Mouse (Mus musculus) gastrocnemius, adult 8-10 months (tissue): ENCODE data around the gene Tmem211. TPM values are rescaled to one million over a fixed set of nuclear protein-coding genes. Genes with fewer than 3 reads are reported as not detected.

Source experiments
- DNase-seq, 2 experiments: peaks; one replicate each; pipeline ENCODE4 v3.0.0; 2022; ENCODE audit warnings: low spot score in 2 of 2
- total RNA-seq, 4 experiments: library from RNA; stranded (reverse); gene quantifications; 2 replicates each; pipeline ENCODE4 v1.2.4; 2022

The Tmem211 gene
- total RNA-seq = not detected

DNA sequence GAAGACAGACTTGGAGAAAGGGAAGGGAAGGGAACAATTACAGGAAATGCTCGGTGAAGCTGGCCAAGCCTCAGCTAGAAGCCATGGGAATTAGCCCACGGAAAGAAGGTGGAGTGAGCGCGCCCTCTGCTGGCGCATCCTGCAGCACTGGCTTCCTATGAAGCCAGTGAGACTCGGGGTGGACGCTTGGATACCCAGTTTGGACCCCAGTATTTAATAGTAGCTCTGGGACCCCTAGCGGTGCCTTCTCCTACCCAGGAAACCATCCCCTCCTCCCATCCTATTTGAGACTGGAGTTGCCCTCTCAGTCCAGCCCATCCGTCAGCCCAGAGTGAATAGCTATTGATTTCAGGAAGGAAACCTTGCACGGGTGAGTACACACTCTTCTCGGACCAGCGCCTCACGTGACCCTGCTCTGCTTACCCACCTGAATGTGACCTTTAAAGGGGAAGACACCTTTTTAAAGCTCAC is at the start of gene Tmem211:
TSS of gene Tmem211 (plus strand) at position 278 of the 471 bp plus-strand sequence.
- DNase-seq = peak; percentile 71 to 72

DNA sequence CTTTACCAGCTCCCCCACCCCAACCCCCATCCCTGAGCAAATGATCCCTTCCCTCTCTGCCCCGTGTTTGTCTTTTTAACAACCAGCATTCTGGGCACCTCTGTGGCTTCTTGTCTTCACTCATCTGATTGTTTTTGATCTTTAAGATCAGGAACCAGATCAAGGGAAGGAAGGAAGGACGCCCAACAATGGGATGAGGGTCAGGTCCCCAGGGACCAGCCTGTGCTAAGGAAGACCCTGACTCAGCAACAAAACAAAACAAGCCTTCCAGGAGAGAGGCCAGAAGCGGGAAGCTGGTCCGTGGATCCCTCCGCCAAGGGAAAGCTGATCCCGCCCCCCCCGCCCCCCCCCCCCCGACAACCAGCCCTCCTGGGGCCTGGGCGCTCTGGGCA is 47.3 kb upstream of the Tmem211 start:
- no peak for DNase-seq

DNA sequence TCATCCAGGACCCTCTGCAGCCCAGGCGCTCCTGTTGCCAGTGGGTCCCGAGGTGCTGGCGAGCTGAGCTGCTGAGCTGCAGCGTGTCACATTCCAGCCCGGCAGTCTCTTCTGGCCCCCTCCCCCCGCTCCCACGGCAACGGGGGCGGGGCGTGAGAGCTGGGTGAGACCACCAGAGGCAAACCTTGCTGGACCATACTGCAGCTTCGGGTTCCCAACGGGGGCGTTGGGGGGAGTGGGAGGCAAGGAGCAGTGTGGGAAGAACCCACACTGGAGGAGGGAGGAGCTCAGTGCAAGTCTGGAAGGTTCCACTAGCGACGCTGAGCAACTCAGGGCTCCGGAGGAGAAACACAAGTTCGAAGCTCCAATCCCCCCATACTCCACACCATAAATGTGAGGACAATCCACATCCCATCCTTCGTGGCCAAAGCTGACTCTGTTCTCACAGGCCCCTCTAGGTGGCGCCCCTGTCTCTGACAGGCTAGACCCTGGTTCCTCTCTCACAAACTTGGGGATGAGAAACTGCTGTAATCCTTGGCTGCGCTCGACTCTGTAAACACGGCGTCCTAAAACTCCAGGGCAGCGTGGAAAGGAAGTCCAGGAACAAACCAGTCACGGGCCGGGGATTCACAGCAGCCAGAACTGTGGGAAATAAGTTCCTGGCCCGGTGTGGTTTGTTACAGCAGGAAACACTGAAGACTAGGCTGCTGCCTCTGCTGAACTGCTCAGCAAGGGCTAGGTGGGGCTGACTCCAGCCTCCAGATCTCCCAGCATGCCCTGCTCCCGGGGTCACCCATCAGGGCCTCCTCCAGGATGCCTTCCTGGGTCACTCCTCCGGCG is 46.6 kb upstream of the Tmem211 start:
- peak; percentile 85 to 86 for DNase-seq

DNA sequence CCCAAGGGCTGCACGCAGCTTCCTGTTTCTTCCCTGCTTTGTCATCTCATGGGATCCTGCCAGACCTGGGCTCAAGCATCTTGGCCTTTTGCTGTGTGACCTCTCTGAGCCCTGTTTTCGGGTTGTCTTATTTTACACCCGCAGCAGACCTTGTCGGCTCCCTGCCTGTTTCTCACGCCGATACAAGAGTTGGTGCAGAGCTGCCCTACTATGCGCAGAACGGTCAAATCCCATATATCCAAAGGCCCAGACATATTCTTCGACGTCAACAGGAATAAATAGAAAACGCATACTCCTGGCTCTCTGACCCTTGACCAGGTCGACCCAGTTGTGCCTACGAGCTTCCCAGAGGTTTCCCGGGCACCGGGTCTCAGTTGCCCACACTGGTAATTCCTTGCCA is 46.0 kb upstream of the Tmem211 start:
- DNase-seq = no peak

DNA sequence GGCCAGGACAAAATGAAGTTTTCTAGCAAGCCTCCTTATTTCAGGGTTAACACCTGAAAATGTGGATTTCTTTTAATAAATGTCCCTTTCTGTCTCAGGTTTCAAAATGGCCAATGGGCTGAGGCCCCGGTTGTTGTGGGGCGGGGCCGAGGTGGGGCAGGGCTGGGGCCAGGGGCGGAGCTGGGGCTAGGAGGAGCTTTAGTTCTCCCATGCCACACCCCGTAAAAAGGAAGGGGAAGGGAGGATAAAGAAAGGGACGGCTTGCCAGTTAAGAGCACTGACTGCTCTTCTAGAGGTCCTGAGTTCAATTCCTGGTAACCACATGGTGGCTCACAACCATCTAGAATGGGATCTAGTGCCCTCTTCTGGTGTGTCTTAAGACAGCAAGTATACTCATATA is 45.3 kb upstream of the Tmem211 start:
- no peak for DNase-seq

DNA sequence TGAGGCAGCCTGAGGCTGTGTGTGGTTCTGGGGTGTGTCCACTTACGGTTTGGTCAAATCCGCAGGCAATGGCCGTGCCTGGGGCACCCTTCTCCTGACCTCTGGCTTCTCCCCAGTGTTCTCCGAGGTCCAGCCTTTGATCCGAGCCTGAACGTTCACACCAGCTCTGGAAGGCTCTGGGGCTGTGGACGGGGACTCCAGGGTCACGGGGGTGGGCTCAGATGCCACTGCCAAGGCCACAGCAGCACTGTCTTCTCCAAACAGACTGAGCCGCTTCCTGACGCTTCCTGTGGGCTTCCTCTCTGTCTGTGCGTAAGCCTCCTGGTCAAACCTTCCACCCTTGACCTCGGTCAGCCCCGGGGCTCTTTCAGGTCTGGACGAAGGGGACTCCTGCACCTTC is 36.2 kb upstream of the Tmem211 start:
- no peak for DNase-seq

DNA sequence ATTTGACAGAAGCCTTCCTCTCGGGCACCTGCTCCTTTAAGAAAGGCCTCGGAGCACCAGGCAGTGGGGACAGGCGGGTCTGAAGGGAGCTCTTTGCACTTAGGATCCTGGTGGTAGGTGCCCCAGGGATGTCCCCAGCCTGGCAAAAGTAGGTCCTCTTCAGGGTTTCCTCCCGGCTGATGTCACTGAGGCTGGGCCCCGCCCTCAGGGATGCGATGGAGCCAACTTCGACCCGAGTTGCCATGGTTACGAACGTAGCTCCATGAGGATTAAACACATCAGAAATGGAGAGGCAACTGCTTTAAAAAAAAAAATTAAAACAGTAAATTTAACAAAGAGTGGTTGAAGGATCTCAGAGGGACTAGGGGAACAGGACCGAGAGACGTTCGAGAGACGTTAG is 34.8 kb upstream of the Tmem211 start:
- DNase-seq = no peak

DNA sequence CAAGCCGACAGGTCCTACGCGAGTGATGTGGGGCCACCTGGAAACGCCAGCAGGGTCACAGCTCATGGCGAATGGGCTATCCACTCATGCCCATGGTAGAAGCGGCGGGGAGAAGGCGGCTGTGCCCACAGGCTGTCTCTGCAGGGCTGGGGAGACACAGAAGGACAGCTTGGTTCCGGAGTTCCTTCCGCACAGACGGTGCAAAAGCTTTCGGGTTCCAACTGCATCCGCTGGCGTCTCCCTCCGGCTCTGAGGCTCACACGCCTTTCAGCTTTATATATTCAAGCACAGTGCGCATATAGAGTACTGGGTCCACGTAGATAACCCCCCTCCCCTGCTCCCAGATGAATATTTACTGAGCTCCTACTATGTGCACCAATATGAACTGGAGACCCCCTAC is 32.9 kb upstream of the Tmem211 start:
- DNase-seq = no peak

DNA sequence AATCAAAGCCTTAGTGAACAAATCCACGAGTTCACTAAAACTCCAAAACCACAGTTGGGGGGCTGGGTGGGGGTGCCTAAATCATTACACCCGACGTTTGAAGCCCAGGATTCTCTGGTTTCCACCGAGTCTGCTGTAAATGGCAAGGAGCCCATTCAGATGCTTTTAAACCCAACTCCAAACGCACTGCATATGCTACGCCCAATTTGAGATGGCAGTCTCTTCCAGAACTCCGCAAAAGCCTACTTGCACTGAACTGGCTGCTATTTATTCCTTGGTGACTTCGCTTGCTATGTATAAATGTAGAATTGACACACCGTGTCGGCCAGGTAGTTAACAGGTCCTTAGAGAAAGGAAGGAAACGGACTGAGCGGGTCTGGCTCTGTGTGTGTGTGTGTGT is 31.3 kb upstream of the Tmem211 start:
- DNase-seq = no peak

DNA sequence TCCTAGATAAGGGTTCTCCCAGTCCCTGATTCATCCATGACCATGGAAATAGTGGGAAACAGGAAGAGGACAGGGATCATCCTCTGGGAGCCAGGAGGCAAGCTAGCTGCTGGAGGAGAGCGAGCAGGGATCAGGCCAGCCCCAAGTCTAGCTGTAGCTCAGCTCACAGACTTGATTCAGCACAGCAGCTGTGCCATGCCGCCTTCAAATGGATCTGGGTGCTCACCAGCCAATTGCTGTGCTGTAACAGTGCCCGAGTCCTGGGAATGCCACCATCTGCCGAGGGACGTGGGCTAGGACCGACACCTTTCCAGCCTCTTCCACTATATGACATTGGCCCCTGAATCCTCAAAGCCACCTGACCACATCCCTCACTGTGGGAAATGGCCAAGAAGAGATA is 30.8 kb upstream of the Tmem211 start:
- DNase-seq = no peak

DNA sequence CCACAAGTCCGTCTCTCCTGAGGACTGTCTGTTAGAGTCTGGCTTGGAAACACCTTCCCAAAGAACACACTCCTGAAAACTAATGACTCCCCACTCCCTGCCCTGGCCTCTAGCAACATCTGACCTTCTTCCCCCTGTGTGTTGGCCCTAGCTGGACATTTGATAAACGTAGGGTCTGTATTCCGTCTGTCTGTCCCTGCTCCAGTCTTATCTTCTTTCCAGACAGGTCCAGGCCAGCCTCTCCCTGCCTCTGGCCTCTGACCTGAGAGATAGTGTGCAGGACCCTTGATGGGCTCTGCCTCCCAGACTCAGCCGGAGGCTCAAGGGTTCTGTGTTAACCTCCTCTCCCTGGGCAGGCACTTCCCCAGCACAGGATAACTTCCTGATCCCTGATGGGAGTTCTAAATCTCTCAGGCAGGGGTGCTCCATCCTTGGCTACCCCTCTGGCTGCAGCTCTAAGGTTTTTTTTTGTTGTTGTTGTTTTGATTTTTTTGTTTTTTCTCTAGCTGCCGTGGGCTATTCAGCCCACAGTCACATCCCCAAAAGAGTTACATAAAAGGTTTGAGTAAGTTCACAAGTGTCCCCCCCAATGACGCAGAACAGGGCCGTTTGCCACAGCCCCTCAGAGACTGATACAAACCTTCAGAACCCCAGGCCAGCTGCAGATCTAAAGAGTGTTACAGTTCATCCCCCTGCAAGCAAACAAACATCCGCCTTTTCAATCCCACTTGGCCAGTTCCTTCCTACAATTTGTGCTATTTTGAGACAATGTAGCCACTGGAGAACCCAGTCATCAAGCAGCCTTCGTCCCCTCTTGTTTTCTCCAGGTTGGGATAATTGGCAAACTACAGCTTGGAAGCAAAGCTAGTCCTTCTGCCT is 29.6 kb upstream of the Tmem211 start:
- DNase-seq = no peak

DNA sequence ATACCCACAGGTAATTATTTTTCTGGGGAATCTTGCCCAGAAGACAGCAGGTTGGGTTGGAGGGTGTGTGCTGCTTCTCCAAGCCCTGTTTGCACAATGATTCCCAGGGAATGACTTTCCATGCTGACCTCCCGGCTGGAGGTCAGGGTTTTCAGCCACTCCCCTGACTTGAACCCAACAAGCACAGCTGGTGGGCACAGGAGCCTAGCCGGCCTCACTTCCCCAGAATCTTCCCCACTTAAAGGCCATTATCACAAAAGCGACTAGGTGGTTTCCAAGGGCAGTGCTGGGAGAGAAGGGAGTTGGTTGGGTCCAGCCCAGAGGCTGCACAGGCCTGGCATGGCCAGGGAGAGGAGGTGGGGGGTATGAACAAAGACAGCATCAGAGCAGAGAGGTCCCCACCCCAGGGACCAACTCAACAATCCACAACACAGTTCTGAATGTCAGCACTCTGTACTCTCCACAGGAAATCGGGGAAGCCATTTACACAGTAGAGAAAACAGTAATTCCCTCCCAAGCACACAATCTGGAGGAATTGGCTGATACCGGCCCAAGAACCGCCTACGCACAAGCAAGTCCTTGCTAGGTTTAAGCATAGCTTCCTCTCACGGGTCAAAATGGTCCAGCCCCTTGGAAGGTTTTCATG is 27.5 kb upstream of the Tmem211 start:
- no peak for DNase-seq

DNA sequence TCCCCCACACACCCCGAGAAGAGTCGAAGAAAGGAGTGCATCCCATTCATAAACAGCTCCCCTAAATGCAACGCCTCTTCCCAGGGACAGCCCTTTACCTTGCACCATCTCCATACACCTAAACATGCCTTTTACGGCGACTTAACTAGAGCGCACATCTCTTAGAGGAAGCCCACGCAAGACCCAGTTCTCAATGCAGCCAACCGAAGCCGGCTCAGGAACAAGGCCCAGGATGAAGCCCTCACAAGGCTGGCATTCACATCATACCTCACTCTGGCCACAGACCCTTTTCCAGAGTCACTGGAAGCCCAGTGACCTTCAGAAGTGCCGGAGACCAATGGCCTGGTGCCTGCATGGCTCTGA is 27.0 kb upstream of the Tmem211 start:
- no peak for DNase-seq

DNA sequence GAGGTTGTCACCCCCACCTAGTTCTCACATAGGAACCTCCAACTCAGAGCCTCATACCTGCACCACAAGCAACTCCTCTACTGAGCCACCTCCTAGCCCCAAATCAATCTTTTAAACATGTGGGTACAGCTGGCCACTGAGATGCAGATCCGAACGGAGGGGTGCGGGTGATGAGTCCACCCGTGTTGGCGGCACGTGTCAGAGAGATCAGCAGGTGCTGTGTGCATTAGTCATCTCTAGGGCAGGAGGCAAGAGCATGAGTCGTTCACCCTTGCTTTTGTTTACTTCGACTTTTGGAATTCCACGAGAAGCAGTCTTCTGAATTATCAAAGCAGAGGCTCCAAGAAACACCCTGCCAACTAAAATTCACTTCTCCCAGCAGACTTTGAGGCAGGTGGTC is 22.5 kb upstream of the Tmem211 start:
- DNase-seq = no peak

DNA sequence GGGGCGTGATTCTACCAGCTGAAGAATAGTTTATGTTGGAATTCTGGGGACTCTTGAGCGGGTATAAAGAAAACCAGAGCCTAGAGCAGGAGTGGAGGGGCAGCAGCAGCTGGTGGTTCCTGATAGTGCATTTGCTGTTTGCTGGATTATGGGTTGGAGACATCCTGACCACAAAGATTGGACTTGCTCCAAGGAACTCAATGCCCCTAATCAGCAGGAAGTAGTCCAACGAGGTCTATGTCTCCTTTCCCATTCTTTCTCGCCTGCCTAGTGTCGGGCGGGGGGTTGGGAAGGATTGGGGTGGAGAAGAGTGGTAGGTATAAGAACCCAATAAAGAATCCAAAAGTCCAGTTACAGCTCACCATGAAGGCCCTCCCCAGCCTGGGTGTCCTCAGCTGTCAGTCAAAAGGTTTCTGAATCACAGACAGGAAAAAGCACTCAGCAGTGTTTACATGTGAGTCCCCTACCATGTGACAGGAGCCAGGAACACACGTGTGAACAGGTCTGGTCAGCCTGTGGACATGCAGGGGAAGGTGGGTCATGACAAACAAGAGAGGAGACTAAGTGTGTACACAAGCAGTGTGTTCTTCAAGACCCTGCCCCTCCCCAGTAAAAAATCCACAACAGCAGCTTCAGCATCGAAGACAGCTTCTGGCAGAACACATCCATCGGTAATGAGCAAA is 19.9 kb upstream of the Tmem211 start:
- no peak for DNase-seq

DNA sequence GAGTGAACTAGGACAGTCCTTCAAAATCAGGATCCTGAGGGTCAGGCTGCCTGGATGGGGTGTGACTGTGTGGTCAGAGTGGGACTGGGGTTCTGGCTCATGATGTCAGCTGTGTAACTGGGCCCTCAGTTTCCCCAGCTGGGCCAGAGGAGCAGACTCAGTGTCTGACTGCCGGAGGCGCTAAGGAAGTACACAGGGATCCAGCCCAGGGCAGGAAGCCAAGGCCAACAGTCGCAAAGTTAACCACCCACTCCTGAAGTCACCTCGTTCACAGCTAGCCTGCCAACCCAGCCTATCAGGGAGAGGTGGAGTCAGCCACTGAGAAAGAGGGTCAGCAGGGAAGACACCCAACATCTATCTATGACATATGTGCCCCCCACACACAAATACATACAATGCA is 18.7 kb upstream of the Tmem211 start:
- no peak for DNase-seq

DNA sequence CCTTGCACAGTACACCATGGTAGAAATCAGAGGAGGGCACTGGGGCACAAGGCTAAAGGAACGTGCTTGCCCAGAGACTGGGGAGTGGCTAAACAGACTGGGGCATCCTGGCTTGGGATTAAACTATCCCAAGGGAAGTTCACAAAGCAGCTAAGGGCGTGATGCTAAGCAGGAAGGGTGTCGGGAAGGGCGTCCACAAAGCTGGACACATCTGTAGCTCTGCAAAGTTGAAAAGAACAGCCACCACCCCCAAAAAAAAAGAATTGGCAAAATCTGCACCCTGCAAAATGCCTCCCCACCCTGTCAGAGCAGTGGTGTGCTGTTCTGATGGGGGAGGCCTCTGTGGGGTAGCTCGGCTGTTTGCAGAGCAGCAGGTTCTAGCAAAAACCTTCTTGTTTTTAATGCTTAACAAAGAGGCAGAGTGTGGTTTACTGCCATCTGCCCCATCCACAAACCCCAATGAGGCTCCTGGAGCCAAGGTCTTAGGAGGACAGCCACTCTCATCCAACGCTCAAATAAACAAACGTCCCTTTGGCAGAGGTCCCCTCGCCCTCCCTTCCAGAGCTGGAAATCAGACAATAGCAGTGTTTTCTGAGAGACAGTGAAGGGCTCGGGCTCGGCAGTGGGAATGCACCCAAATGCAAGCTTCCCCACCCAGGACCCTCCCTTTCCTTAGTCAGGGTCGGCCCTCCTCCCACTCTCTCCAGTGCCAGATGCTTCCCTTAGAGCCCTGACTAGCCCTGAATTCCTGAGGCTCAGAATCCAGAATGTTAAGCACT is 17.9 kb upstream of the Tmem211 start:
- DNase-seq = peak; percentile 79 to 84

DNA sequence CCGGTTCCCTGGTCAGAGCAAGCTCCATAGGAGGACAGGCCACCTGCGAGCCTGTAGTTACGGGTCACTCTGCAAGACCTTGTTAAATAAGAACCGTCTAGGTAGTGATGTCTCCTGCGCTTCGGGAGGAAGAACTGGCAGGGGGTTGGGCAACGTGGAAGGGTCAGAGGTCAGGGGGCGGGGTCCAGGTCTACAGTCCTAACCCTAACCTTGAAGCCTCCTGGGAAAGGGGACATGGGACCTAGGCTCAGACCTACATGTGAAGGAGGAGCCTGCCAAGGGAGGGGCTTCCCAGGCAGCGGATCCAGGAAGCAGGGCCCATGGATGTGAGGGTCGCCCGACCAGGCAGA is 17.3 kb upstream of the Tmem211 start:
- no peak for DNase-seq

DNA sequence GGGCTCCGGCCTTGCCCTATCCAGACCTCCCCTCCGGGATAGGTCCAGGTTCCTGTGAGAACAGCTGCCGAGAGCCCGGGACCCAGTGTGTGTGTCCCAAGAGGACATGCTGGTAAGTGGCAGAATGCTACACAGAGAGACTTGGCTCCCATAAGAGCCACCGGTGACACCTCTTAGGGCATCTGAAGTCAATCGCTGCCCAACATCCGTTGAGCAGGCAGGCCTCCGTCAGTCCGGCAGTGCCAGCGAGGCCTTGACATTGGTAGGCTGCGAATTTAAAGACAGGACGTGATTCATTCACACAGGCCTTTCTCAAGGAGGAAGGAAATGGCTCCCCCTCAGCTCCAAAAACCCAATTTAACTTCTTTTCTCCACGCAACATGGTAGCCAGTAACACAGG is 16.8 kb upstream of the Tmem211 start:
- DNase-seq = no peak

DNA sequence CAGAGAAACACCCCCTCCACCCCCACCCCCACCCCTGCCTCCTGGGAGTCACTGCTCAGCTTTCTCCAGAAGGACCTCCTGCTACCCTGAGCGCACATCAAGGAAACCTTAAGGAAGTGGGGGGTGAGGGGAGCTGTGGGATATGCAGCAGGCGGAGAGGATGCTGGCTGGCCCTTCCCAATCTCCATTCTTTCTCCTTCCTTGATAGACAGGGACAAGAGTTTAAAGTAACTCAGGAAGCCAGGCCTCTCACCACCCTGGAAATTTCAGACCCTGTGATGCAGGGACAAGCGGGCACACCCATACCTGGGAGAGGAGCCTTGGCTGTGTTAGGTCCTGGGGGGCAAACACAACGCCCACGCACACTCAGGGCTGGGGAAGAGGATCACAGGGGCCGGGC is 16.4 kb upstream of the Tmem211 start:
- DNase-seq = no peak
